Mouse (Mus musculus) hindbrain, embryonic 16.5 days (tissue): ENCODE results near the gene Nqo2. TPM values are rescaled to one million over a fixed set of nuclear protein-coding genes. Genes with fewer than 3 reads are reported as not detected.
A peak's percentile ranks its signal among the peaks of the same experiment; 100 is the strongest.

Source experiments
- ATAC-seq: fragments of 200-750 bp; cut with Nextera tagmentation; 2 replicates; pipeline ENCODE4 v1.8.0; 2017; ENCODE audit warnings: moderate TSS enrichment, moderate library complexity
- H3K27ac ChIP-seq: fragments of 300-500 bp; sonication (generic); 2 replicates; pipeline ENCODE4 v1.5.1; 2014; ENCODE audit warnings: low read depth, mild to moderate bottlenecking, control low read depth, low read length, moderate library complexity
- H3K27me3 ChIP-seq: fragments of 300-500 bp; sonication (generic); replicated peaks from 2 replicates; pipeline ENCODE4 v1.6.1; 2014; ENCODE audit warnings: low read length; ENCODE audit not compliant: control insufficient read depth, insufficient read depth
- H3K36me3 ChIP-seq: fragments of 300-500 bp; sonication (generic); 2 replicates; pipeline ENCODE4 v1.6.1; 2014; ENCODE audit warnings: mild to moderate bottlenecking, low read length, moderate library complexity, mixed read lengths; ENCODE audit not compliant: control insufficient read depth, insufficient read depth
- H3K4me1 ChIP-seq: fragments of 300-500 bp; sonication (generic); 2 replicates; pipeline ENCODE4 v1.6.1; 2014; ENCODE audit warnings: low read depth, low read length; ENCODE audit not compliant: control insufficient read depth, insufficient read depth
- H3K4me2 ChIP-seq: fragments of 300-500 bp; sonication (generic); 2 replicates; pipeline ENCODE4 v1.6.1; 2014; ENCODE audit warnings: mild to moderate bottlenecking, low read length, control low read depth, moderate library complexity
- H3K4me3 ChIP-seq: fragments of 300-500 bp; sonication (generic); 2 replicates; pipeline ENCODE4 v1.5.1; 2014; ENCODE audit warnings: mild to moderate bottlenecking, low read length, control low read depth, moderate library complexity
- H3K9ac ChIP-seq: fragments of 300-500 bp; sonication (generic); 2 replicates; pipeline ENCODE4 v1.6.1; 2014; ENCODE audit warnings: low read depth, mild to moderate bottlenecking, control low read depth, low read length, moderate library complexity
- H3K9me3 ChIP-seq: fragments of 300-500 bp; sonication (generic); 2 replicates; pipeline ENCODE4 v1.6.1; 2014; ENCODE audit warnings: mild to moderate bottlenecking, low read length, moderate library complexity; ENCODE audit not compliant: control insufficient read depth
- WGBS: fragments of 180-500 bp; shearing (Covaris S2); extraction: QIAGEN DNeasy Blood & Tissue Kit; methylation state at CpG from one replicate; pipeline ENCODE4 v1.1.7; 2014; 5-methylcytosine and 5-hydroxymethylcytosine counted together
- polyA plus RNA-seq: library from polyadenylated mRNA; unstranded; fragments of >200 nt; fragmentation: Nextera tagmentation; extraction: Ambion mirVana; gene quantifications from 2 replicates; pipeline ENCODE4 v1.2.1, GENCODE M21; 2015

The Nqo2 gene
- polyA plus RNA-seq, 1 experiment from 2014 or later: 11.7 TPM

DNA sequence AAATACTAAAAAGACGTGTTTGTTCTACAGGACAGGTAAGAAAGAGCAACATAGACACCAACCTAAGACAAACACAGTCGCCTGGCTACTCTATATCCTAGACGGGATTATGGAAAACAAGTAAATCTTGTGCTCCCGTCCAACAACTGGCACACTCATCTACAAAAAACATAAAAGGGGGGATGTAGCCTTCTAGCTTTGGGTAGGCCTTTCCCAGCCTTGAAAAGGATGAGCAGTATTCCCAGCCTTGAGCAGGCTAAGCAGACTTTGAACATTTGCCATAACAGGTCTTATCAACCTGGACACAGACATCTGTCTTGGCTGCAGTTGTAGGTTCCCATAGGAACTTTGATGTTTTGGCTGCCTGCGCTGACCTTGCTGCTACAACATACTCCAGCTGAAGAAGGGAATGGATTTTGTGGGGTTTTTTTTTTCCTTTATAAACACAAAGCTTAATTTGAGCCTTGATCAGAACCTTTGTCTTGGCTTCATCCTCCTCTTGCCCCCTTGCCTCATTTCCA lies 23.1 kb upstream of the Nqo2 start:
- Histone ChIP-seq H3K4me3 (no peak overlapping the region), H3K27ac (no peak overlapping the region), H3K36me3 (no peaks in the 10 kb centered on the region), H3K4me2 (no peak overlapping the region), H3K9me3 (no peaks in the 10 kb centered on the region), H3K4me1 (peaks cover under 1% of the 10 kb centered on the region), H3K27me3 (no peaks in the 10 kb centered on the region), H3K9ac (no peak overlapping the region)
- 94% methylated on average over 5 of the region's 5 CpGs for WGBS
- ATAC-seq: no peak

- no peak for ATAC-seq
- no peaks in the 10 kb centered on the region for H3K27me3 ChIP-seq
- no peaks in the 10 kb centered on the region for H3K36me3 ChIP-seq
- no peaks in the 10 kb centered on the region for H3K9me3 ChIP-seq
- WGBS: 57% methylated on average over 4 of the region's 4 CpGs
- H3K4me2 ChIP-seq: no peak overlapping the region
- H3K4me3 ChIP-seq: no peak overlapping the region
- no peak overlapping the region for H3K9ac ChIP-seq
- no peaks in the 10 kb centered on the region for H3K4me1 ChIP-seq
- no peak overlapping the region for H3K27ac ChIP-seq
Measured at GRCm38 (mm10) chr13:33942212-33942779, 22.2 kb upstream of the Nqo2 start.

- WGBS: 94% methylated on average over 4 of the region's 4 CpGs
- H3K4me2 ChIP-seq: no peak overlapping the region
Measured at GRCm38 (mm10) chr13:33951308-33952074, 13.0 kb upstream of the Nqo2 start.

DNA sequence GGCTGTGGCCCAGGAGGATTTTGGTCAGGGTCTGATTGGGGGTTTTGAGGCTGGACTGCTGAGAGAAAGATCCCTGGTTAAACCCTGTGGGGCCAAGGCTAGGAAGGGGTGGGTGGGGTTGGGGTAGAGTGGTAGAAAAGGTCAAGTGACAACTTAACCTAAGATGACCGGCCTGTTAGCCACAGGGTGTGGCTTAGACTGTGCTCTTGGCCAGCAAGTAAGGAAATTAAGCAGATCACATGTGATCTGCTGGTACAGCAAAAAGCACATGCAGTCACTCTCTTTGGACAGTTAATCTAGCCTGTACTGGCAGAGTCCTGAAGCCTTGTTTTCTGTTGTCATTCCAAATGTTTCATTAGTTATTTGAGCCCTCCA lies 12.4 kb upstream of the Nqo2 start:
- no peaks in the 10 kb centered on the region for H3K4me1 ChIP-seq
- H3K4me2 ChIP-seq: no peak overlapping the region
- no peaks in the 10 kb centered on the region for H3K9me3 ChIP-seq
- WGBS: 95% methylated on average over 1 of the region's 1 CpGs
- H3K36me3 ChIP-seq: no peaks in the 10 kb centered on the region
- no peak overlapping the region for H3K9ac ChIP-seq
- no peaks in the 10 kb centered on the region for H3K27me3 ChIP-seq
- H3K27ac ChIP-seq: no peak overlapping the region
- no peak for ATAC-seq
- no peak overlapping the region for H3K4me3 ChIP-seq

More at GRCm38 (mm10) chr13:33951308-33952074, 13.0 kb upstream of the Nqo2 start:
- Histone ChIP-seq H3K27ac (no peak overlapping the region), H3K4me3 (no peak overlapping the region), H3K9me3 (no peaks in the 10 kb centered on the region), H3K4me1 (no peaks in the 10 kb centered on the region), H3K36me3 (no peaks in the 10 kb centered on the region), H3K27me3 (no peaks in the 10 kb centered on the region), H3K9ac (no peak overlapping the region)
- ATAC-seq: no peak

- no peaks in the 10 kb centered on the region for H3K4me1 ChIP-seq
- no peaks in the 10 kb centered on the region for H3K27me3 ChIP-seq
- ATAC-seq: no peak
- H3K36me3 ChIP-seq: no peaks in the 10 kb centered on the region
- no peak overlapping the region for H3K4me3 ChIP-seq
- 85% methylated on average over 2 of the region's 2 CpGs for WGBS
- H3K9ac ChIP-seq: no peak overlapping the region
- H3K4me2 ChIP-seq: no peak overlapping the region
- no peak overlapping the region for H3K27ac ChIP-seq
- no peaks in the 10 kb centered on the region for H3K9me3 ChIP-seq
Measured at GRCm38 (mm10) chr13:33952947-33953346, 11.5 kb upstream of the Nqo2 start.

- ATAC-seq: peak; percentile 81; the same call in 1 of the 2 replicates
- Histone ChIP-seq H3K9ac (no peak overlapping the region), H3K4me1 (no peaks in the 10 kb centered on the region), H3K4me3 (no peak overlapping the region), H3K27ac (no peak overlapping the region), H3K4me2 (no peak overlapping the region), H3K36me3 (no peaks in the 10 kb centered on the region), H3K27me3 (no peaks in the 10 kb centered on the region), H3K9me3 (no peaks in the 10 kb centered on the region)
- WGBS: 34% methylated on average over 6 of the region's 6 CpGs
Measured at GRCm38 (mm10) chr13:33956571-33957421, 7.7 kb upstream of the Nqo2 start.

GRCm38 (mm10) chr13:33959771-33960170 lies 4.7 kb upstream of the Nqo2 start:
- Histone ChIP-seq H3K27ac (no peak overlapping the region), H3K27me3 (no peaks in the 10 kb centered on the region), H3K36me3 (no peaks in the 10 kb centered on the region), H3K4me3 (no peak overlapping the region), H3K9me3 (no peaks in the 10 kb centered on the region), H3K4me1 (peaks cover 2% of the 10 kb centered on the region; the same call in 1 of the 2 replicates), H3K9ac (no peak overlapping the region), H3K4me2 (no peak overlapping the region)
- 93% methylated on average over 2 of the region's 2 CpGs for WGBS
- no peak for ATAC-seq

- no peaks in the 10 kb centered on the region for H3K27me3 ChIP-seq
- peak overlapping the region; percentile 81 for H3K27ac ChIP-seq
- H3K9me3 ChIP-seq: no peaks in the 10 kb centered on the region
- 0 out of 2 replicates have a peak, but pooled peaks have one; percentile 7 for ATAC-seq
- peak overlapping the region; percentile 77 for H3K4me2 ChIP-seq
- 25% methylated on average over 14 of the region's 14 CpGs for WGBS
- peaks cover 2% of the 10 kb centered on the region; the same call in 1 of the 2 replicates for H3K4me1 ChIP-seq
- H3K36me3 ChIP-seq: no peaks in the 10 kb centered on the region
- peak overlapping the region; percentile 66 for H3K9ac ChIP-seq
- H3K4me3 ChIP-seq: peak overlapping the region; percentile 54
Measured at GRCm38 (mm10) chr13:33965056-33966024, 853 bp downstream of the Nqo2 start.
